Mouse (Mus musculus) mature B cell (primary cell): ENCODE measurements around the gene Borcs5.

Experiments used
- in situ Hi-C: fragments of 300-500 bp; cut with MboI; formaldehyde crosslinking; loops from 2 replicates; pipeline ENCODE4 v1.14.3; 2019

The Borcs5 gene

DNA sequence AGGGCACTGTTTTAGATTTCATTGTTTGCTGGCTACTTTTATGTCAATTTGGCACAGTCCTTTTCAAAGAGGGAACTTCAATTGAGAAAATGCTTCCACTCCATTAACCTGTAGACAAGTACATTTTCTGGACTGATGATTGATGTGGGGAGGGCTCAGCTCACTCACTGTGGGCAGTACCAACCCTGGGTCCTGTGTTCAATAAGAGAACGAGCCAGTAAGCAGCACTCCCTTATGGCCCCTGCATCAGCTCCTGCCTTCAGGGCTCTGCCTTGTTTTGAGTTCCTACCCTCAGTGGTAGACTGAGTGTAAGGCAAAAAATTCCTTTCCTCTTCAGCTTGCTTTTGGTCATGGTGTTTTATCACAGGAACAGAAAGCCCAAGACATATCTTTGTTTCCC, 74.6 kb downstream of the Borcs5 start:
- in situ Hi-C loops, result no loop called here

DNA sequence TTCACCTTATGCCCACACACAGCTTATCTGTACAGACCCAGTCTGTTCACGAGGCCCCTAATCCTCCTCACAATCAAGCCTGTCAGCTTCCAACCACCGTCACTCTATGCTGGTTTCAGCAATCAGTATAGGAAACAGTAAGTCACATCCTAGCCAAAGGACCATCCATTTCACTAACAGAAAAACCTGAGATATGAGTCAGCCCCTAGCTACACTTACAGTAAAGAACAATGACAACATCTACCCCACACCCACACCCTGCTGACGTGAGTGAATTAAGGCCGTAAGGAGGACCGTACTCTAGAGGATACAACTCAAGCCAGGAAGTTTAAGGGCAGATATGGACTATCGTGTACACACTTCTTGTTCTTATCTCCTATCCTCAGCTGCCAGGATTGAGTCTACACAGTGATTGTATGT, 76.9 kb downstream of the Borcs5 start:
- in situ Hi-C loops, result no loop called here

DNA sequence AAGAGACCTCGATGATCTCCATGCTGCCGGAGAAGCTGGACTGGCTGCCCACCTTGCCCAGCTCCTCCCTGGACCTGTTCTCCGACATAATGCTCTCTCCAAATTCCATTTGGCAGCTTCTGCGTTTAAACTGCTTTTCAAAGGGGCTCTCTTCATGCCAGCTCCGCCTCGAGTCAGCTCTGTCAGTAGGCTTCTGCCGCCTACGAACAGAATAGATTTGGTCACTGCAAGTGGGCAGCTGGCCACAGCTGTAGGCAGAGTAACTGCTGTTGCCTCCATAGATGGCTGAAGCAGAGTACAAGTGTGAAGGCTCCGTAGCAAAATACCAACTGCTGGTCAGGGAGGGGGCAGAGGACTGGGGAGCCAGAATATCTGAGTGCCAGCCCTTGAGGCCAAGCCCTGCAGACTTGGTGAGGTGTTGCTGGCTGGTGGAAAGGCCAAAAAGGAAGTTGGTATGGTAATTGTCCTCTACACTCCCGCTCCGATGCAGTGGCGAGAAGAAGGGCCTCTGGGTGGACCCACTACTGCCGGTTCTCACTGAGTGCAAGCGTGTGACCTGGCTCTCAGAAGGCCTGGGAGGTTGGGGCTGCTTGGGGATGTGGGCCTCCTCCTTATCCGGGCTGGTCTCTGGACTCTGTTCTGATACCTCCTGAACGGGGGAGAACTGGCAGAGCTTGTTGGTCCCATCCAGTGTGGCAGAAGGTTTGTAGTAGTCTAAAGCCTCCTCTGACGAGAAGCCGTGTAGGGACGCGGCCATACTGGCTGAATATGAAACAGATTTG, 78.8 kb downstream of the Borcs5 start:
- in situ Hi-C loops, result no loop called here

DNA sequence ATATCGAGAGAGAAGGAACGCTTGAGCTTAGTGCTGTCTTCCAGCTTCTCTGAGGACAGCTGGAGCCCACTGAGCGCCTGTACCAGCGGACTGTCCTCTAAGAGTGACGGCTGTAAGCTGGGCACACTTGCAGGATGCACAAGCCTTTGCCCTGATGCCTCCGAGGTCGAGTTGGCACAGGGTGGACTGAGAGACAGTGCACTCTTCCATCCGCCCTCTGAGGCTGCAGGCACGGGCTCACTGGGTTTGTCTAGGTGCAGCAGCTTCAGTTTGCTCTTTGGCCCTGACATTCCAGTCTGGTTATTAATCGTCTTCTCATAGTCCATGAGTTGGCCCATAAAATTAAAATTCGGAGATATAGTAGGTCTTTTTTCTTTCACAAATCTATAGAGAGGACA, 79.4 kb downstream of the Borcs5 start:
- in situ Hi-C loops, result no loop called here

DNA sequence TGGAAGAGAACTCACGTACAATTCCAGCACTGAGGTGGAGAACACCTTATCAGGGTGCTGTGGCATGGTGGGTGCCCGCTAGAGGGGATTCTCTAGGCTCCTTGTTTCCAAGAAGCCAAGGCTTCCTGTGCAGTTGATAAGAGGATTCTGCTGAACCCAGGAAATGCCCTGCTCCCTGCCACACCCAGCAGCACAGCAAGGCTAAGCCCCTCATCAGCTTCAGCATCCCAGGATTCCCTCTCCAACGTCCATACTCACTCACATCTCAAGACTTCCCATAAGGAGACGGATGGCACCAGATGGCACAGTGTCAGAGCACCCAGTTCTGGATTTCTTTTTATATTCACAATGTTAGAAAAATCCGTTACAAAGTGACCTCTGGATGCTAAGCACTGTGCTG, 79.8 kb downstream of the Borcs5 start:
- in situ Hi-C loops, result no loop called here

DNA sequence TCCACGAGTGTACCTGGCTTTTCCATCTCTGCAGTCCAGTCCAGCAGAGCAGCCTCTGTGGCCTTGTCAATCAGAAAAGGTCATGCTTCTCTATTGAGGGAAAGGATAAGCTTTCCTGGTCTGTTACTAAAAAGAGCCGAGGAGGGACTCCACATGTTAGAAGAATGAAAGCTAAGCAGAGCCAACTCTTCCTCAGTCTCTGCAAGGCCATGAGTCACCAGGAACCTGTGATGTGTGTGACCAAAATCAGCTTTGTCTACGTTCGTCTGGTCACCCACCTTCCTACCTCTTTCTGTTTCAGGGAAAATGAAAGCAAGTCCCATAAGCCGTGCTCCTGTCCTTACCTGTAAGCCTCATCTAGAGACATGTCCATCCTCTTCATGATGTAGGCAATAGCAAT, 80.8 kb downstream of the Borcs5 start:
- in situ Hi-C loops, result no loop called here

DNA sequence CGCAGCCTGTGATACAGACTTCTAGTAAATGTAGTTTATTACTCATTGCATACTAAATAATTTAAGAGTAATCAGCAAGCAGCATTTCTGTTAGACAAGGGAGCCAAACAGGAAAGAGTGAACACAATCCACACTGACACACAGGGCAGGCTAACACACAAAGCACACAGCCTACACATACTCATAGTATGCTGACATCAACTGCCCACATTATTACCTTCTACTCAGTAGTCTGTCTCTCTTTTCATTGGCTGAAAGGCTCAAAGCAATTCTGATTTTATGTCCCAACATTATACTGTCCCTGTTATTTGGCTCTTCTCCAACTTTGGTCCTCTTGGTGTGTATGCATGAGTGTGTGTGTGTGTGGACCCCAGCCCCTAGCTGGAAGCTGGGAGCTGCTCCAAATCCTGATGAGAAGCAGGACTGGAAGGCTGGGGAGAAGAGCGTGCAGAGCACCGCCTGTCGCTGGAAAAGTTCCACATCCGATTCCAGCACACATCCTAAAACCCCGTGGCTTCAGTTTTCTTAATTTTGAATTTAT, 82.5 kb downstream of the Borcs5 start:
- in situ Hi-C loops, result no loop called here

DNA sequence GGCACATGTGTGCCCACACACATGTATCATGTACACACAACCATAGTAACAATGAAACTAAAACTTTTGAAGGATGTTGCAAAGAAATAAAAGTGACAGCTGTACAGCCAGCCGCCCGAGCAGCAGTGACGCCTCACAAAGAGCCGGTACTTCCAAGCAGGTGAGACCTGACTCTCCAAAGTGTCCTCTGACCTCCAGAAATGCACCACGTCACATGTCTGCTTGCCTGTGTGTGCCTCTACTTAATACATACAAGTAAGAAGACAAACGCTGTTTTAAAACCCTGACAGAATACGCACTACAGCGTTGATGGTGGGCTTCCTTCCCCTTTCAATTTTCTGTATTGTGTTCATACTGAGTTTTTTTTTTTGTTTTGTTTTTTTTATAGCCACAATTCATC, 83.6 kb downstream of the Borcs5 start:
- in situ Hi-C loops, result no loop called here

DNA sequence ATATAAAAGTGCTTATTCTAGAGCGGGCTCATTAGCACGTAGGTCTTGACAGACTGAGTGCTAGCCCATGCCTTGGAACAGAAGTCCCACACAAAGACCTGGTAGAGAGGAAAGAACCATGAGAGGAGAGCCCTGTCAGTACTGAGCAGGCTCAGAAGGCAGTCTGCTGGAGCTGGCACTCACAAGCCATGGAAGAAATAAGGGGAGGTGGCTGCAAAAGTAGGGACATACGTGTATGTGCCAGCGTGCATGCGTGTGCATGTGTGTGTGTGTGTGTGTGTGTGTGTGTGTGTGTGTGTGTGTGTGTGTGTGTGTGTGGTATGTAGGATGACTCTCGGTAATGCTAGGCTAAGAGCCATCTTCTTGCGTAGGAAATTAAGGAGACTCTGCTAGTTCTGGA, 84.0 kb downstream of the Borcs5 start:
- in situ Hi-C loops, result no loop called here

DNA sequence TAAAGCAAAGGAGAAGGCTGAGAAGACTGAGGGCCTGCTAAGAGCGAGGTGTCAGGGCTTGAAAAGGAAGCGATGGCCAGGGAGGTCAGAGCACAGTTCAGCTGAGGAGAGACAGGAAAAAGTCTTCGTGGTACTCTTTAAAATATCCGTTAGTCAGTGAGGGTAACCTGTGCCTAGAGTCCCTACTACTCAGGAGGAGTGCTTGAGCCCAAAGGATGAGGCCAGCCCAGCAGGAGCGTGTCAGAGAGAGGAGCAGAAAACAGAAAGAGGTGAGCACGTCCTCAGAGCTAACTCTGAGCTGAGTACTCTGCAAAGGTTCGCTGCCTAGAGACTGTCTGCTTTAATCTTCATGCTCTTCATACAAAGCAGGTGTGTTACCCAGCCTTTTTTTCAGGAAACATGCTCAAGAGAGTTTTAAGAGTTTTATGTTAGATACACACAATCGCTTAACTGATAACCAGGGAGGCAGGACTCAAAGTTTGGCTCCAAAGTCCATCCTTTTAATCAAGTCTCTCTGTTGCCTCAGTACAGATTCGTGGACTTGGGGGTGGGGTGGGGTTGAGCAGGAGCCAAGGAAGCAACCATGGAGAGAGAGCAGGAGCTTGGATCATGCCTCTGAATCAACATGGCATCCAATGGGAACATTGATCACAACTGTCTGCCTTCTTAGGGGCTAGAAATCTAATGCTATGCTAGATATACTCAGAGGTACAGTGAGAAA, 84.7 kb downstream of the Borcs5 start:
- in situ Hi-C loops, result no loop called here

DNA sequence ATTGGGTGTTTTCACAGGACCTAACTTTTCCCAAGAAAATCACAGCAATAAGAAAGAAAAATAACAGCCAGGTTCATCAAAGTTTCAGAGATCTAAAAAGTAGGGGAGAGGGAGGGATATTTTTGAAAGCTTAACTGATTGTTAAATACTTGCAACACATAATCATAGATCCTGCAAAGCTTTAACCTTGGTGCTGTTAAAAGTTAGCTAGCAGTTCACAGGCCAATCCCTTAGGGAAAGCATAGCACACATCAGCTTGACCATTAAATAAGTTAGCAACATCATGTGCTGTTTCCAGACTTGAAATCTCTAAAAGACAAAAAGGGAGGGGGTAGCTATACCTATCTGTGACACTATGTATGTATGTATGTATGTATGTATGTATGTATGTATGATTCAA, 86.1 kb downstream of the Borcs5 start:
- in situ Hi-C loops, result no loop called here

DNA sequence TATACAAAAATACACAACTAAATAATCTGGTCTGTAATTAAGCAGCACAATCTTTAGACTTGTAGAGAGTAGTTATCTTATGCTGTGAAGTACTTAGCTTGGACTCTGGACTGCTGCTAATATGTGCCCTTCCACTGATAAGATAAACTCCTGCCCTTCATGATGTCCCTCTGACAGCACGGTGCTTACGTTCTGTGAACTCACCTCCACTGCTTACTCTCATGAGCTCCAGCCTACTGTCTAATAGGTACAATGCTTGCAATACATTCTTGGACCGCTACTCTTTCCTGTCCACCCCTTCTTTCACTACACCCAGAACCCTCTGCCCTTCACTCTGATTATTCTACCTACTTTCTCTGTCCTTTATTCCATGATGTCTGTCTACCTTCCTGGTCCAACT, 91.7 kb downstream of the Borcs5 start:
- in situ Hi-C loops, result no loop called here

DNA sequence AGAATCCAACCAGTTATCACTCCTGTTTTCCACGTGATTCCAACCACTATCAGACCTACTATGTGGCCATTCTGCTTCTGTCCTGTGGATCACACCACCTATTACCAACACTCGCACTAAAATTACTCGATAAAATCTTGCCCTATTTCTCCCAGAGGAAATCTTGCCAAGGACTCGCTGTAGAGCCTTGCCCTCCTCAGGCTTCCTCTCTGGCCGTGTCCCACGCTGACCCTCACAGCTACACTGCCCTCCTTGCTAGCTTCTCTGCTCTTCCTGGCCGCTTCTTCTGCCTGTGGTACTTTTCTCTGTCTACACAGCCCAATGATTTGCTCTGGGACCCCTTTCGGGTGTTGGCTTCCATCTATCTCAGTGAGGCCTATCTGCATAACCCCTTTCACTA, 93.5 kb downstream of the Borcs5 start:
- in situ Hi-C loops, result no loop called here

DNA sequence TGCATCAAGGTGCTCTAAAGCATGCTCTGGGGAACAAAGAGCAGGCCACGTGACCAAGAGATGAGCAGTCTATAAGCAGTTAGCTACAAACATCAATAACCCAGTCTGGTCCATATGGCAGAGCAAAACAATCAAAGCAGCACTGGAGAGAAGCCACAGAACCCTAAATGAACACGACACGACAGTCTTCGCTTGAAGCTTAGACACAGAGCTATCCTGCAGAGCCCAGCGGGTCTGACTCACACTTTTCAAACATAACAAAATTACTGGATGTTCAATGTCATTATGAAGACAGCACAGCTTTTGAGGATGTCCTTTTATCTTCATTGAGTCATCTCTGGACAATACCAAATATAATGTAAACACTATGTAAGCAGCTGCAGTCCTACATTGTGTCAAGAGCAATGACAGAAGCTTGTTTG, 94.5 kb downstream of the Borcs5 start:
- in situ Hi-C loops, result no loop called here

DNA sequence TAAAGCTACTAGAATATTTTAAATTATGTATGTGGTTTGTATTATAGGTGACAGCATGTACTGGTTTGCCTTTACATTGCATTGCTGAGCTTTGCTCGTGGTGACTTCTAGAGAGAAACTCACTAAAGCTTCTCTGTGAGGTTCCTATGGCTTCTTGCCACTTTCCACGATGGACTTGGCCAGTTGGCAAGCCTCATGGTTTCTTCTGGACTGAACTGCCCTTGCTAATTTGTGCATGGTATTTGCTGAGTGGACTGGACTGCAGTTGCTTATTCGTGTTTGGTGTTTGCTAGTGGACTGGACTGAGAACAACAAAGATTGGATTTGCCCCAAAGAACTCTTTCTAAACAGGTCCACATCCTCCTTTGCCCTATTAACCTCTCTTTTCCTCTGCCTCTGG, 97.5 kb downstream of the Borcs5 start:
- in situ Hi-C loops, result no loop called here

DNA sequence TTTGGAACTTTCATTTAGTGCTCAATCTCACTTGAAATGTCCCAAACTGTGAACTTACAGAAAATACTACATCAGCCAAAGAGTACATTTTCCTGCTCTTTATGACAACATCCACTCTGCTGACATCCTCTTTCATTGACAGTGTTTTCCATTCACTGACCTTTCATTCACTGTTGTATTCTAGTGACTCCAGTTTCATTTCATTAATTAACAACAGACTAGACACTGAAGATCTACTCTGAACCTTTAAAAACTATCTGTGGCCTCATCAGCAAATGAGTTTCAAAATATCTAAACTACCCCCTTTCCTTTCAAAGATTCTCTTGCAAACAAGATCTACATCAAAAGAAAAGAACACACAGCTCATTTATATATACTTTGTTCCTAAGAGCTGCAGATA, 104.3 kb downstream of the Borcs5 start:
- in situ Hi-C loops, result no loop called here

DNA sequence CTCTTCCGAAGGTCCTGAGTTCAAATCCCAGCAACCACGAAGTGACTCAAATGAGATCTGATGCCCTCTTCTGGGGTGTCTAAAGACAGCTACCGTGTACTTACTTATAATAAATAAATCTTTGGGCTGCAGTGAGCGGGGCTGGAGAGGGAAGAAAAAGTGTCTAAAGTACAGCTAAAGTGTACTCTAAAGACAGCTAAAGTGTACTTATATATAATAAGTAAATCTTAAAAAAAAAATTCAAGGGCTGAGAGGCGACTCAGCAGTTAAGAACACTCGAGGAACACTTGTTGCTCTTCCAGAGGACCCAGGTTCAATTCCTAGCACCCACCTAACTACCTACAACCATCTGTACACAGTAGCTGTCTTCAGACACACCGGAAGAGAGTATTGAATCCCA, 106.6 kb downstream of the Borcs5 start:
- in situ Hi-C loops, result no loop called here

DNA sequence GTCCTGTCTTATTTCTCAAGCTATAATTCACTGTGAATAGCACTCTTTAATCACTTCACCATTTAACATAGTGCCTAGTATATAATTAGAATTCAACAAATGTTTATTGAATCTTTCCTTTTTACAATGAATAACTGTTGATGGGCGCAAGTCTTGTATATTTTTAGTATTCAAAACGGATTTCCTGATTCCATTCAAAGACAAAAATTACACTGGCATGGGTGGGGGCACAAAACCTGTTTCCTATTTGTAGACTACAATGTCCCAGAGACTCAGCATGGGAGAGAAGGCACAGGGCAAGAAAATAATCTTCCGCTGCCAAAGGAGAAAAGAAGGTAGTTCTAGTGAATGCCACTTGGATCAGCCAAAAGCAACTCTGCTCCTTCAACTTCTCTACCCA, 108.8 kb downstream of the Borcs5 start:
- in situ Hi-C loops, result no loop called here

DNA sequence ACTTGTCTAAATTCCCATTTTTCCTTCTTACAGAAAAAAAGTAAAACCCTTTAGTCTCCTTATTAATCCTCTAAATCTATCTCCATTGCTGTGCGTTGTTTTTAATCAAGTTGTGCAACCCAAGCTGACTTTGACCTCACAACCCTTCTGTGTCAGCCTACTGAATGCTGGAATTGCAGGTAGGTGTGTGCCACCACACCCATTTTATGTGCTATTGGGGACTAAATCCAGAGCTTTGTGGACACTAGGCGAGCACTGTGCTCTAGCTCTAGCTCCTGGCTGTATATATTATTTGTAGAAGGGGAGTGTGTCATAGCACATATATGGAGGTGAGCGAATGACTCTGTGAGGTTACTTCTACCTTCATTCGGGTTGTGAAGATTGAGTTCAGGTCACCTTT, 111.8 kb downstream of the Borcs5 start:
- in situ Hi-C loops, result no loop called here

DNA sequence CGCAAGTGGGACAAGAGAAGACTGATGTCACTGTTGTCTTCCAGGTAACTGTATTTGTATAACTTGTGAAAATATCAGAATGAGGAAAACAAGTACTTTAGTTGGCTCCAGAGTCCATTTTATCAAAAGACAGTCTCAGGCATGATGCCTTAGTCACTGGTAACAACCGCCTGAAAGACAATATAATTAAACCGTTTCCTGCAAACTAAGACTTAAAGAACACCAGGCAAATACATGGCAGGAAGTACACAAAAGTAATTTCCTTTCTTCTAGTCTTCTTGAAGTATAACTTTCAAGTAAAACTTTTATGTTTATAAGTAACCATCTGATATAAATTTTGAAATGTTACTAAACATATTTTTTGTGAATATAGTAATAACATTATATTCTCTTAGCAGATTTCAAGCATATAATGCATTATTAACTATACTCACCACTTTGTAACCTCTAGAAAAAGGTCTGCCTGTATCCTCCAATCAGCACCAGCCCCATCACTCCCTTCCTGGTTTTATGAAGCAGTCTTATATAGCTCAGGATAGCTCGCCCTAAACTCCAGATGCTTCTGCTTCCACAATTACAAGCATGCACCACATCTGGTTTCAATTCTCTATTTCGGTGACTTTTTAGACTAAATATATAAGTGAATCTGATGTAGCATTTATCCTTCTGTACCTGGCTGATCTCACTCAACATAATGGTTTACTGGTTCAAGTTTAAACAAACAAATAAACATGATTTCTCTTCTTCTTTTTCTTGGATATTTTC, 112.8 kb downstream of the Borcs5 start:
- in situ Hi-C loops, result no loop called here

DNA sequence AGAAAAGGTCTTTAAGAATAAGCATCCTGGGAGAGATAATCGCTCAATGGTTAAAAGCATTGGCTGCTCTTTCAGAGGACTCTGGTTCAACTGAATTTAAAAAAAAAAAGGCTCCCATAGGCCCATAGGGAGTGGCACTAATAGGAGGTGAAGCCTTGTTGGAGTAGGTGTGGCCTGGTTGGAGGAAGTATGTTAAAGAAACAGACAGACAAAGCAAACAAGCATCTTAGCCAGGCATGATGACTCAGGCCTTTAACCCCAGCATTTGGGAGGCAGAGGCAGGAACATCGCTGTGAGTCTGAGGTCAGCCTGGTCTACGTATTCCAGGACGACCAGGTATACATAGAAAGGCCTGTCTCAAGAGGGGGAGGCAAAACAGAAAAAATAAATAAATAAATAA, 114.1 kb downstream of the Borcs5 start:
- in situ Hi-C loops, result no loop called here

DNA sequence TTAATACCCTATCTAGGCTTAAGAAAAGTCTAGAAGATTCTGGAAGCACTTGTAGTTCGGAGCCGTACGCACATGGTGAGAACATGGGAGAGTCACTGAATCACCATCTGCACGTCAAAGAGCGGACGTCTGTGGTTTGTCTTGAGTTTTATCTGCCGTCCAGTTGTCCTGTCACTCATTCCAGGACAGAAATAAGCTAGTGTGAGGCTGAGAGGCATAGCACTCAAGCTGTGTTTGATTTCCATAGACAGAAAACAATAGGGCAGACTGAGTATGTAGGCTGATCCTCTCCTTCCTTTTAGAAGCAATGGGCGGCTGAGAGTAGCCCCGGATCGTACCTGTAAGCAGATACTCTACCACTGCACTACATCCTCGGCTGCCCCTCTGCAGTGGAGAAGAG, 114.5 kb downstream of the Borcs5 start:
- in situ Hi-C loops, result no loop called here

DNA sequence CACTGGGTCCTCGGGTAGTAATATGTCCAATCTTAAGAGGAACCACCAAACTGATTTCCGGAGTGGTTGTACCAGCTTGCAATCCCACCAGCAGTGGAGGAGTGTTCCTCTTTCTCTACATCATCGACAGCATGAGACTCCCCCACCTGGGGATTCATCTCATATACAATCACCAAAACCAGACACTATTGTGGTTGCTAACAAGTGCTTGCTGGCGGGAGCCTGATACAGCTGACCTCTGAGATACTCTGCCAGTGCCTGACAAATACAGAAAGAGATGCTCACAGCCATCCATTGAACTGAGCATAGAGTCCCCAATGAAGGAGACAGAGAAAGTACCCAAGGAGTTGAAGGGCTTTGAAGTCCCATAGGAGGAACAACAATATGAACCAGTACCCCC, 116.7 kb downstream of the Borcs5 start:
- in situ Hi-C loops, result no loop called here
